Mouse (Mus musculus) thymus, postnatal 0 days (tissue): ENCODE results near the gene Taf9. TPM values are rescaled to one million over a fixed set of nuclear protein-coding genes. Genes with fewer than 3 reads are reported as not detected.

Experiments
- DNase-seq: peaks from one replicate; pipeline ENCODE4 v3.0.0-alpha.2; 2015; ENCODE audit warnings: low spot score
- polyA plus RNA-seq: library from polyadenylated mRNA; unstranded; fragments of >200 nt; fragmentation: Nextera tagmentation; extraction: Ambion mirVana; gene quantifications from 2 replicates; pipeline ENCODE4 v1.2.1, GENCODE M21; 2015

Gene Taf9
- 50.4 and 55.8 TPM in 2 replicates for polyA plus RNA-seq

DNA sequence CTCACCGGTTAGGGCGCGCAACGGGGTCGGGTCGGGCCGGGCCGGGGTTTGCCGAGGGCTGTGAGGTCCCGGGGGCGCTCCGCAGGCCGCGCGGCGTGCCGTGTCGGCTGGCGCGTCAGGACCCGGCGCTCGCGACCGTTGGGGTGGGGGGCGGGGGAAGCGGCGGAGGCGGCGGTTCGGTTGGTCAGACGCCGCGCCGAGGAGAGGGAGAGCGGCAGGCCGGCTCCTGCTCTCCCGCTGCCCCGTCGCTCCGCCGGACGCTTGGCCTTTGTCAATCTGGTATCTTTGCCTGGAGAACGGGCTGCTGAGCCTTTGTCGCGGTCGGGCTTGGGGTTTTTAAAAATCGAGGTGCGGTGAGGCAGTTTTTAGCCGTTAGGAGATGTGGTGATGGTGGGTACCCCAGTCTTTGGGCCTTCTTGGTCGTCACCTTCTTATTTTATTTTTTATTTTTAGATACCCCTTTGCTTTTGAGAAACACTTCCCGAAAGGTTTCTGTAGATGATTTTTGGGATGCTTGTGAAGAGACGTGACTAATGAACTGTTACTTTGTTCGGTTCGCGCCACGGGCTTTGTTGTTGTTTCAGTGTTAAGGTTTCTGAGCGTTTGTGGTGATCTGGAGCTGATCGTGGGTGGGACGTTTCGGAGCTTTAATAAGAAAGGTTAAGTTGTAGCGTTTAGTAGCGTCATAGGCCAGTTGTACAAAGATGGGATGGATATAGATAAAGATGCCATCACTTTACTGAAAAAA lies at the start of gene Taf9:
TSS of gene Taf9 (plus strand) at position 141 of the 748 bp plus-strand sequence.
- DNase-seq, result no peak

DNA sequence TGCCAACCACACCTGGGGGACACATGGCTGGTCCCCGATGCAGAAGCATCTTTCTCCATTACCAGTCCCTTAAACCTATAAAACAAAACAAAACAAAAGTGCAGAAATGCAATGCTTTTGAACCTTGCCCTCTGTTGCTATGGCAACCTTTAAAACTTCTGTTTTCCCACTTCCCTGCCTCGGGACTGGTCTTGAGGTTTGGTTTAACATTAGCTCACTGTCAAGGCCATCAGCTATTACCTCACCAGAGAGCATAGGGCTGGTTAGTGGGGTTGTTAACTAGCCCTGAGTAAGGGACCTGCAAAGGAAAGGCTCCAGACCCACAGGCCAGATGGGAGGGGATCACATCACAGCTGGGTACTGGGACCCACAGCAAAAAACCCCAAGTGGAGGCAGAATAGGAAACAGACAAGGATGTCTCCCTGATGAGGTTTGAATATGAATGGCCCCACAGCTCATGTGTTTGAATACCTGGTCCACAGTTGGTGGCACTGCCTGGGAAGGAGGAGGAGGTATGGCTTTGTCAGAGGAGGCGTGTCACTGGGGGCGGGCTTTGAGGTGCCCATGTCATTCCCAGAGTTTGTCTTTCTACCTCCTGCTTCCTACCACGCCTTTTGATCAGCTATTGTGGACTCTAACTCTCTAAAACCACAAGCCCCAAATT lies 49.0 kb upstream of the Taf9 start:
- DNase-seq, result no peak

DNA sequence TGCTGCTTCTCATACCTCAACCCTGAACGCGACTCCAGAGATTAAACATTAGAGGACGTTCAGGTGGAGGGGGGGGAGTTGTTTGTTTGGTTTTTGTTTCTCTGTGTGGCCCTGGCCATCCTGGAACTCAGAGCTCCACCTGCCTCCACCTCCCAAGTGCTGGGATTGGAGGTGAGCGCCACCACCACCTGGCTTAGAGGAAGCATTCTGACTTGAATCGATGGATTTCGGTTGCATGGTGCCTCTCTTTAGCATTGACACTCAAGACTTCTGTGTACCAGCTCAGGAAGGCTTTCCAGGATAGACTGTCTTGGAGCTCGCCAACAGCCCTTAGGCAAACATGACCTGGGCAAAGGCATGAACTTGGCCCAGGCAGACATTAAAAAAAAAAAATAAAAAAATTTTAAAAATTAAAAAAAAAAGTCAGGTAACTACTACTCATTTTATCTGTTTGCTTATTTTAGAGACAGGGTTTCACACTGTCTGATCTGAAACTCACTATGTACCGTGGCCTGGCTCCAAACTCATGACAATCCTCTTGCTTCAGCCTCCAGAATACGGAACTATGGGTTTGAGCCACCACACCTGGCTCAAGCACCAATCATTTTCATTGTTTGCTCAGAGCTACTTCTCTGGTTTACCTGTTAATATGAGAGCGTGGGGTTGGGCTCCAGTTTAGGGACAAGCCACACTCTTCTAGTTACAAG lies 48.2 kb upstream of the Taf9 start:
- no peak for DNase-seq

DNA sequence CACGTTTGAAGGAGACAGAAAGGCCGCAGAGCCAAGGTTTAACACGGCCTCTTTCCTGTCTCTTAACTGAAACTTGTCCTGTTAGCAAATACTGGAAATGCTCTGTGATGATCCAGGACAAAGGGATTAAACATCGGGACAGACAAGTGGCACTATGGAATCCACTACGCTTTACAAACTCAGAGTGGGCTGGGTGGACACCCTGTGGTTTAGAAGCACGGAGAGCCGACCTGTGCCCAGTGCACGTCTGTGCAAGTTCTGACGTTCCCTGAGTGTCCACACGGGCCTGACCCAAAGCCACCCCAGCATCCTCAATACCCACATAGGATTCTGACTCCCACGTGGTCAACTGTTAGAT lies 47.7 kb upstream of the Taf9 start:
- no peak for DNase-seq

DNA sequence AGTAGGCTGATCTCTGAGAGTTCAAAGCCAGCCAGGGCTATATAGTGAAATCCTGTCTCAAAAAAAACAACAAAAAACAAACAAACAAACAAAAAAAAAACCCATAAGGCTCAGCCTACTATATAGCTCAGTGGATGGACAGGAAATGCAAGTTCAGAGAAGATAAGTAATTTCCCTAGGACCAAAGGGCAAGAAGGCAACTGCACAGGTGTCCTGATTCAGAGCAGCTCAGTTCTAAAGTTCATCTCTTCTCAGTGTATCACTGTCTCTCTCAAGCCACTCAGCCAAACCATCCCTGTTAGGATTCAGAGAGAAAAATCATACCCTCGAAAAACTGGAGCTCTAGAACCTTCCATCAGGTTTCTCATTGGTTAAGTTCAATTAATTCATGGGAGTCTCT lies 45.5 kb upstream of the Taf9 start:
- no peak for DNase-seq

DNA sequence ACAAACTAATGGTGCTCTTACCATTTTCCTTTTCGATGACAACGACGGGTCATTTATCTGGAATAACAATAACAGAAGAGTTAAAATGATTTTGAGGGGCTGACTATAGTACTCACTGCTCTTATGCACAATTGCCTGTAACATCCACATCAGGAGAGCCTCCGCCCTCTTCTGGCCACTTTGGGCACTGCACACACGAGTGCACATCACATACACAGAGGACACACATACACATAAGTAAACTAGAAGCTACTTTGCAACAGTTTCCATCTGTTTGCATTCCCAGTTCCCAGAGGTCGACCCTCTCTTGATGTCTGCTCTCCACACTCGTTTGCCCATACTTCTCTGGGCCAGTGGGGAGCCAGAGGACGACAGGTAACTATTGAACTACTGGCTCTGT lies 43.6 kb upstream of the Taf9 start:
- DNase-seq, result no peak

DNA sequence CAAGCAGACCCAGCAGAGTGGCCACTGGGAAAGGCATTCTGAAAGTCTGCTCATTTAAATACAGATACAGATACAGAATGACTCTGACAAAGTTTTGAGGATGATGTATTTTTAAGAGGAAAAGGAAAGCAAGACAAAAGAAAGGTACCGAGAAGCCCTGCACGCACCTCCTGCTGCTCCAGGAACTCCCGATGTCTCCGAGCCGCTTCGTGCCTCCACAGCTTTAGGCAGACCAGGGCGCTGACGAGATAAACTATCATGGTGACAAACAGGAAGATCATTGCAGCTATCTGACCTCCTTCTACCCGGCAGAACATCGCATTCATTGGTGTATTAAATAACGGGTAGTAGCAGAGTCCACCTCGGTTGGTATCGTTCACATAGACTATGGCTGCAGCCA lies 40.1 kb upstream of the Taf9 start:
- DNase-seq, result no peak

DNA sequence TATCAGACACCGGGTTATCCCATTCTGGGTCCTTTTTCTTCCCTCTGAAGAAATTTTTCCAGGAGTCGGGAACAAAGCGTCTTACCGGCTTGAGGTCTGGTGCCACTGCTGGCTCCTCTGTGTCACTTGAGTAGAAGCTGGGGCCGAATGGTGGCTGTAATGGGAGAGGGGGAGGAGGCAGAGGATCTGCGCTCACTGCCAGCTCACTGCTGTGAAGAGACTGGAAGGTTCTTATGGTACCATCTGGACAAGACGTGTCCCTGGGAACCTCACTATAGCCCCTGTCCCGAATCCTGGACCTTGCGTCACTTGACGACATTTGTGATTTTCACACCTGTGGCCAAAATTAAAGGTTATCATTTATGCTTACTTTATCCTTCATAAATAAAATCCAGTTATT lies 39.1 kb upstream of the Taf9 start:
- no peak for DNase-seq

DNA sequence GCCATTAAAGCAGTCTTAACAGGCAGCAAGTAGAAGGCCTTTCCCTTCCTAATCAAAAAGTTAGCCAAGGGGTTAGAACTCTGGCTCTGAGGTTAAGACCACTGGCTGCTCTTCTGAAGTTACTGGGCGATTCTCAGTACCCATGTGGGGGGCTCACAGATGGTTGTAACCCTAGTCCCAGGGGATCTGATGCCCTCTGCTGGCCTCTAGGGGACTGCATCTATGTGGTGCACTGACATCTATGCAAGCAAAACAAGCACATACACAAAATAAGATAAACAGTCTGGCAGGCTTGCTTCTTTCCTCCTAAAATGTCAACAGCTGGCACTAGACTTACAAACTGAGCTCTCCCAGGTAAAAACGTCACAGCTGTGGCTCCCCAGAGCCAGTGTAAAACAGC lies 38.5 kb upstream of the Taf9 start:
- no peak for DNase-seq

DNA sequence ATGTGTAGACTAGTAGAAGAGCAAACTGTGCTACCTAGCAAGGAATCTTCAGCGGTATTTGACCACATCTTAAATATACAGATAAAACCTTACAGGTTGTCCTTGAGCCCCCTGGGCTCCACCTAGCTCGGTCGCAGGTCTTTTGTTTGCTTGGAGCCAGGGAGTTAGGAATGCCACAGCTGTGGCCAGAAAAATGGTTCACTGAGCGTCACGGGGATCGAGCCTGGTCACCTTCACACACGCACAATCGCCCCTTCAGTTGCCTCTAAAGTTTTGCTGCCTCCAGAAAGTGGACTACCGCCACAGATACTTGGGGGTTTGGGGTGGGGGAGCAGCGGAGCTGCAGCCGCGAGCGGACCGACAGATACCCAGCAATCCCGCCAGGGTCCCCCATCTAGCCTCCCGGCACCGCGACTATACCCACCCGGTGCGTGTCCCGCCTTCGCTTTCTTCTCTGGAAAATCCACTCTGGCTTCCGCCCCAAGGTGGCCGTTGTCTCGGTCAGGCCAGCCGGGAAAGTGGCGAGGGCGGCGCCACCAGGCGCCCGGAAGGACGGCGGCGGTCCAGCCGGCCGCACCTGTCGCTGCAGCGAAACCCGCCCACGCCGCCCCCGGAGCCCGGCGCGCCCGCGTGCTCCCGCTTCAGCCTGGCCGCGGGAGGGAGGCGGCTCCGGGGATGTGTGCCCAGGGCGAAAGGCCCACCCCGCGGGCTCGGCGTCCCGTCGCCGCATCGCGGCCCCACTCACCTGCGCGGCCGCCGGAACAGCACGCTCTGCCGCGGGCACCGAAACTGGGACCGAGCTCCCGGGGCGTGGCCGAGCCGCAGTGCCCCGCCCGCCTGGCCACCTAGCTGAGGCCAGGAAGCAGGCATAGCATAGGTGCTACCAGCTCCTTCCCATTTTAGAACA lies 34.9 kb upstream of the Taf9 start, which contains the start of gene Marveld2:
TSS of gene Marveld2 (minus strand) at position 791 of the 907 bp plus-strand sequence.
- DNase-seq, result peak; percentile 22

DNA sequence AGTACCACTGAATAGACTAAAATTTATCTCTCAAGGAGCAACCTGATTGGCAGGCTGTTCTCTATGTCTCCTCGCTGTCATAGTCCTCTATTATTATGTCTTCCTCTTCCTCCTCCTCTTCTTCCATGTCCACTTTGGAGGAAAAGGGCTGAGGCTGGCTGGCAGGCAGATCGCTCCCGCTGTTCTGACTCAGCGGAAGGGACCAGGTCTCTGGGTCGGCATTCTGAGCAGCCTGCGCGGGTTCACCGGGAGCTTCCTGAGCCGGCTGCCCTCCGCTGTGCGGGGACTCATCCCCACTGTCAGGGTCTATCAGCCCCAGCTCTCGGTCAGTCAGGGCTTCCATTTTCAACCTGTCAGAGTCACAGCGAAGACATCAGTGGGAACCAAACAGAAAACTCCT lies 33.8 kb upstream of the Taf9 start:
- no peak for DNase-seq

DNA sequence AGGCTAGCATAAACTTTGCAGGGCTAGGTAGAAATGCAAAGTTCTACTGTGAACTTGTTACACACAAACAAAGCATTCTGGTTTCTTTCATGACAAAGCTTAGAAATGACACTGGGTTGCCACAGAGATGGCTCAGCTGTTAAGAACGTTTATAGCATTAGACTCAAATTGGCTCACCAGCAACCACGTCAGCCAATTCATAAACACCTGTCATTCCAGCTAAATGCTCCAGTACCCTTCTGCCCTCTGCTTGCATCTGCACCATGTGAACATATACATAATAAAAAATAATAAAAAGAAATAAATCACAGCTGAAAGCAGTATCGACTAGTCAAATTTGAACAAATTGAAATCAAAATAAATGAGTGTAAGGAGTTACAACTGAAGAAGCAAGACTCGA lies 29.1 kb upstream of the Taf9 start:
- DNase-seq, result no peak

DNA sequence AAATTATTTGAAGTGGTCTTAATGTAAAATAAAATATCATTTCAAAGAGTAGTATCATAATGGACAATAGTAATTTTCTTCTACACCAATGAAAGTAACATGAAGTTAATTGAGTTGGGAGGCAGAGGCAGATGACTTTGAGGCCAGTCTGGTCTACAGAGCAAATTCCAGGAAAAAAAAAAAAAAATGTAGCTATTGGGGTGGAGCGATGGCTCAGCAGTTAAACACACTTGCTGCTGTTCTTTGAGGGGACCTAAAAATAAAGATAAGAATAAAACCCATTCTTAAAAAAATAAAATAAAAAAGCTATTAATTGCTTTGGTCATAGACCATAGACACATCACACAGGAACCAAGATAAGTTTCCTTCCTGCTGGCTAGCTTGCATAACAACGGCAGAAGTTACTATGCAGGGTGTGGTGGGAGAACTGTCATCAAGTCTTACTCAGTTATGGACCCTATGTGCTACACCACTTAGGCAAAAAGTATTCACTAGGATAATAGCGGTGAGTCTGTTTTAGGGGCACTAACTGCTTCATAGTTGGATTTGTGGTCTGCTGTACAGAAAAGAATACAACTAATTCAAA lies 17.2 kb upstream of the Taf9 start:
- DNase-seq, result no peak

DNA sequence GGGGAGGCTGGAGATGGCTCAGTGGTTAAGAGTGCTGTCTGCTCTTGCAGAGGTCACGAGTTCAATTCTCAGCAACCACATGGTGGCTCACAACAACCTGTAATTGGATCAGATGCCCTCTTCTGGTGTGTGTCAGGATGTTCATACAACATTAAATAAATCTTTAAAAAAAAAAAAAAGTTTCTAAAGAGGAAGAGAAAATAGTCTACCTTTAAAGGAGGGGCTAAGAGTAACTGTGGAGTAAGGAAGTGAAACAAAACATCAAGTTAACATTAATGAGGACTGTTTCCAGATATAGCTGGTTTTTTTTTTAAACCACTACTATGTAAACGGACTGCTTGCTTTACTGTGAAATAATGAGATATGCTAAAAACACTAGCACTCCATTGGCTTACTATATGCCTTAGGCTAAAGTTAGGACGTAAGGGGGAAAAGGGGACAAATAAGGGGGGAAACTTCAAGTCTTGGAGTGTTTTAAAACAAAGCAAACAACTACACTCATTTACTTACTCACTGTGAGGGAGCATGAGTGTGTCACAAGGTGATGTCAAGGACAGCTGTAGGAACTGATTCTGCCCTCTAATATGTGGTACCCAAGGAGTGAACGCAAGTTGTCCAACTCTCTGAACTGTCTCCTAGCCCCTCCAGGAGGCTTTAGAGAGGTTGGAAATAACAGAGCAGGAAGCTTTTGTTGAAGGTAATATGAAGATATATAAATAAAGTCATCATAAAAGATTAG lies 8.7 kb upstream of the Taf9 start:
- no peak for DNase-seq

DNA sequence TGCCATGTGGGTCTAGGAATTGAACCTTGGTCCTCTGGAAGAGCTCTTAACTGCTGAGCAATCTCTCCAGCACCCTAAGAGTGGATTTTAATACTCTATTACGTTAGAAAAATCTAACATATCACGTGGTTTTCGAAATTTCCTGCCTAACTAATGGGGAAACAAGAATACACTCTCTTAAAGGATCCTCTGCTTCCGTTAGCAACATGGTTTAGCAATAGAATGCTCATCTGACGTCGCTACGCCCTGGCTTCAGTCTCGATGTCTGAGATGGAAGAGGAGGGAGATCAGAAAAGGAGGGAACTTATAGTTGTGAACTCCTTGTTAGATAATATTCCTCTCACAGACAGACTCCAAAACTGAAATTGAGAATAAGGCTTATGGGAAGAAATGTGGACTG lies 3.2 kb upstream of the Taf9 start:
- DNase-seq, result no peak

DNA sequence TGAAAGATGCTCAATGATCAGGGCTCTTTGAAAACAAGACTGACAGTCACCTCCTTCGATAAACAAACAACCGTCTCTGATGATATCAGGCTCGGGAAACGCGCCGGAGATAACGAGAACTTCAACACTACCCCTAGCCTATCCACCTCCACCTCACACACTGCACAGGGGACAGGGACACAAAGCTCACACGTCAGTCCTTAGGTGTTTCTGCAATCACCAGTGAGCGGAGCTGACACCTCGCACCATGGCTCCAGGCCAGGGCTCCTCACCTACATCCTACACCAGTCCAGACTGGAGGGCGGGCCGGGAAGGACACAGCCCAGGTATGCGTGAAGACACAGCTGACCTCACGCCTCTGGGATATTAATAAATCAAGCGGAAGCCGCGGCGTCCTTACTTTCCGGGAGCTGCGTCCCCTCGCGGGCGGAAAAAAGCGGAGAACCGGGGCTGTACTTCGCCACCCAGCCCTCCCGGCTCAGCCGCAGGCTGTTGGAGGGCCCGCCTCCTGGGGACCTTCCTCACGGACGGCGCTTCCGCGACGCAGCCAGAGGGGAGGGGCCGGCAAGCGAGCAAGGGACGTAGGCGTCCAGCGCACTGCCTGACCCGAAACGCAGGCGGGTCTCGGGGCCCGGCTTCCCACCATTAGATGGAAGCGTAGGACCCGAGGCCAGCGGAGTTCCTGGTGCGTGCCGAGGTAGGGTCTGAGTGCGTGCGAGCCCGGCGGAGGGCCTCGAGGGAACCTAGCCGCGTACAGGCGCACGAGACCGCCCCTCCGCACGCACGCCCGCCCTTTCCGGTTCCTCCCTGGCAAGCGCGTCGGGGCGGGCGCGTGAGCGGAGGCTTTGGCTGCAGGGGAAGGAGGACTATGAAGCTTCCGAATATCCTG lies 585 bp upstream of the Taf9 start, which contains the start of the genes Ak6 and Rad17:
TSS of gene Ak6 (plus strand) at position 430 of the 889 bp plus-strand sequence.
TSS of gene Rad17 (minus strand) at position 502 of the 889 bp plus-strand sequence.
- DNase-seq, result peak; percentile 95

DNA sequence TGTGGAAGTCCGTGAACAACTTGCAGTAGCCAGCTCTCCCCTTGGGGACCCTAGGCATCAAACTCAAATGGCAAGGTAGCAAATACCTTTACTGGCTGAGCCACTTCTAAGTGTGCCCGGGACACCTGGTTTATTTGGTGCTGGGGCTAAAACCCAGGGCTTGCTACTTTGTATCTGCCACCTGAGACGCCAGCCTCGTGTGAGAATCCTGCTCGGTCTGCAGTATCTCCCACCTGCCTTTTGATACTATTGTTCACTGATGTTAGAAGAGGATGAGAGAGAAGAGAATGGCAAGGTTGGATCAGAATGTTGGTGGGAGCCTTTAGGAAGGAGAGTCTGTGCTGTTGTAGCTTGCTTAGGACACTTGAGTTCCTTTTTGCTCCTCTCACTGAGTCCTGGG lies 6.7 kb downstream of the Taf9 start:
- no peak for DNase-seq

DNA sequence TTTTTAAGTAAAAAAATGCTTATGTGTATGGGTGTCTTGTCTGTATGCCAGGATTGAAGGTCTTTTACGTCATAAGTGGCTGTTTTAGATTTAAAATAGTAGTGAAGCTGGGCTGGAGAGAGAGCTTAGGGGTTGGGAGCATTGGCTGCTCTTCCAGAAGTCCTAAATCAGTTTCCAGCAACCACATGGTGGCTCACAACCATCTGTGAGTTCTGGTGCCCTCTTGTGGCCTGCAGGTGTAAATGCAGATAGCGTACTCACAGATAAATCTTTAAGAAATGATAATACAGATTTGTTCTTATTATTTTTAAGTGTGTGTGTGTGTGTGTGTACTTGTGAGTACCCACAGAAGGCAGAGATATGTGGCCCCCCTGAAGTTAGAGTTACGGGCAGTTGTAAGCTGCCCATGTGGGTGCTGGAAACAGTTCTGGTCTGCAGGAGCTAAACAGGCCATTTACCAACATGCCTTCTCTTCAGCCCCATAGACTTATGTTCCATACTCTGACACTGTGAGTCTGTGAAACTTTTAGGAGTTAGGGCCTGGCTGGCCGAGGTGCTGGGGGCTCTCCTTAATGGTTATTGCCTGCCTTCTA lies 8.6 kb downstream of the Taf9 start:
- peak; percentile 64 for DNase-seq
